Mouse (Mus musculus): ENCODE measurements around the gene Slc34a3. TPM values are rescaled to one million over a fixed set of nuclear protein-coding genes. Genes with fewer than 3 reads are reported as not detected.
"Not testable (repeated sequence)": the region's sequence is repeated elsewhere in the genome, so short reads cannot be mapped to it uniquely, and the experiment has no call there.

Slc34a3 gene
- polyA plus RNA-seq, 1 experiment from 2014 or later = not detected

DNA sequence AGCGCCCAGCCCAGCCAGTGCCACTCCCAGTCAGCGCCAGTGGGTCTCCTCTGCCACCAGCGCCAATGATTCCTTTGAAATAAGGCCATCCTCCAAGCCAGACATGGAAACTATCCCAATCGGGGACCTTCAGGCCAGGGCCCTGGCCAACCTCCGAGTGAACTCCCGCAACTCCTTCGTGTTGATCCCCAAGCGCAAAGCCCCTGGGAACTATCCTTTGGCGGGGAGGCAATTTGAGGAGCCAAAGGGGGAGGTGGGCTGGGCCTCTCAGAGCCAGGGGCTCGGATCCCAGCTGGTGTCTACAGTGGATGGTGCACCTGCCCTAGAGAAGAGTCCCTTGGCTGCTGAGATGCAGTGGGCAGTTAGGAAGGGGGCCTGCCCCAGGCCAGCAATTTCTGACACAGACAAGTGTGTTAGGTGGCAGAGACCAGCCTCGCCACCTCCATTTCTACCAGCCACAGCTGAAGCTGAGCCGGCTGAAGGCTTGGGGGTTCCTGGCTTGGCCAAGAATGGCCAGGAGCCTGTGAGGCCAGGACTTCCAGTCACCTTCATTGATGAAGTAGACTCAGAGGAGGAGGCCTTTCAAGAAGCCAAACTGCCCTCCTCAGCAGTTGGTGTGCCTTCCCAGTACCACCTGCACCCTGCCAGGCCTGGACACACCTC, 29.6 kb upstream of the Slc34a3 start:
- no peaks in the 10 kb centered on the region for H3K9me3 ChIP-seq
- peaks cover 60% of the 10 kb centered on the region for H3K4me1 ChIP-seq (replicated peaks)

DNA sequence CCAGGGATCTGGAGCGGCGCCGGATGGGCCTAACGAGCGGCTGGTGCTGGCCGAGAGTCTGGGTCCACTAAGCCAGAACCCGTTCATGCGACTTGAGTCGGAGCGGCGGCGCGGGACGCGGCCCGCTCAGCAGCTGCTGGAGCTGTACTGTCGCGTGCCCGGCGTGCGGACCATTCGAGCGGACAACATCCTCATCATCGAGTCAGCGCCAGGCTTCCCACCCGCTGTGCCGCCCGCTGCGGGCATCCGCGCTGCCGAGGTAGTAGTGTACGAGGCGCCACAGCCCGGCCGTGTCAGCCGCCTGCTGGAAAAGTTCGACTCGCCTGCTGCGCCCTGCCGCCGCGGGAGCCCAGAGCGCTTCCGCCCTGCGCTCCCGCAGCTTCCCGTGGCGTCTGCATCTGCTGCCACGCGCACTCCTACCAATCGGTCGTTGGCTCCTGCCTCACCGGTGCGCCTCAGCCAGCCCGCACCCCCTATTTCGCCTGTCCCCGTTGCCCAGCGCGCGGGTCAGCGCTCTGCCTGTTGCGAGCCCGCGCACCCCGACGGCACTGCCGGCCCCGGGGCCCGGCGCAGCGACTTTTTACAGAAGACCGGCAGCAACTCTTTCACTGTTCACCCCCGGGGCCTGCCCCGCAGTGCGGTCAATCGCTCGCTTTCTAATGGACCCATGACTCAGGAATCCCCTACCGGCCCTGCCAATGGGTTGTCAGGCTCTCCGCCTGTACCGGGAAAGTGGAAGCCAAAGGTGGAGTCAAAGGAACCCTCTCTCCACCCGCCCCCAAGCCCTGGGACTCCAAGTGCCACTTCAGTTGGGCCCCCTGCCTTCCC, 28.8 kb upstream of the Slc34a3 start:
- Histone ChIP-seq H3K9me3 (no peaks in the 10 kb centered on the region), H3K27ac (peak overlapping the region; percentile 74), H3K36me3 (peaks cover 4% of the 10 kb centered on the region), H3K4me3 (peak overlapping the region; percentile 73), H3K27me3 (ENCODE audit: insufficient read depth, poor library complexity, severe bottlenecking) (peaks cover 26% of the 10 kb centered on the region), H3K4me1 (replicated peaks) (peaks cover 60% of the 10 kb centered on the region)
- WGBS = under 1% methylated on average over 82 of the region's 82 CpGs
- DNase-seq (ENCODE audit: low spot score) = peak; percentile 36

More for the DNA sequence above, 29.6 kb upstream of the Slc34a3 start:
- DNase-seq (ENCODE audit: low spot score) = no peak
- Histone ChIP-seq H3K27ac (0 out of 2 replicates have a peak overlapping the region, but pooled peaks have one; percentile 74), H3K36me3 (peaks cover 11% of the 10 kb centered on the region), H3K4me3 (peak overlapping the region; percentile 73), H3K27me3 (ENCODE audit: insufficient read depth, poor library complexity, severe bottlenecking) (peaks cover 26% of the 10 kb centered on the region)
- 22% methylated on average over 12 of the region's 12 CpGs for WGBS

GRCm38 (mm10) chr2:25262291-25262767, 28.2 kb upstream of the Slc34a3 start, which contains the start of gene Tprn:
Tprn (plus strand) TSS chr2:25262618.
- peak within 1 kb of the TSS; percentile 73 for H3K4me3 ChIP-seq
- H3K27ac ChIP-seq = peak within 1 kb of the TSS; percentile 84
- H3K36me3 ChIP-seq = no peaks in the 10 kb centered on the region
- DNase-seq (ENCODE audit: low spot score) = peak; percentile 91
- H3K9me3 ChIP-seq = no peaks in the 10 kb centered on the region
- peaks cover 57% of the 10 kb centered on the region for H3K4me1 ChIP-seq (replicated peaks)
- peaks cover 26% of the 10 kb centered on the region for H3K27me3 ChIP-seq (ENCODE audit: insufficient read depth, poor library complexity, severe bottlenecking)
- under 1% methylated on average over 39 of the region's 39 CpGs for WGBS

DNA sequence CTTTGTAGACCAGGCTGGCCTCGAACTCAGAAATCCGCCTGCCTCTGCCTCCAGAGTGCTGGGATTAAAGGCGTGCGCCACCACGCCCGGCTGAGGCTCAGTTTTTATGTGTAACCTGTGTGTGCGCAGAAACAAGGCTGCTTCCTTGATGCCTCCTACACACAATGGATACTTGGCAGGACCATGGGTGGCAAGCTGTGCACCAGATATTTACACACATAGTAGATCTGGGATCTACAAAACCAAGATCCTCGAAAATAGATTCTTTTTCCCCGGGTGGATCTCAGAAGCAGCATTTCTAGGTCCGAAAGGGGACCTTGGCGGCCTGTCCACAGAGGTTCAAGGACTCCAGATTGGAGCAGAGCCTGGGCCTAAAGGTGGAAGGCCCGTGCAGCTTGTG, 27.7 kb upstream of the Slc34a3 start:
- WGBS = 50% methylated on average over 12 of the region's 12 CpGs
- DNase-seq (ENCODE audit: low spot score) = no peak
- Histone ChIP-seq H3K27ac (peak overlapping the region; percentile 84), H3K4me1 (replicated peaks) (peaks cover 52% of the 10 kb centered on the region), H3K36me3 (no peaks in the 10 kb centered on the region), H3K27me3 (ENCODE audit: insufficient read depth, poor library complexity, severe bottlenecking) (peaks cover 26% of the 10 kb centered on the region), H3K9me3 (no peaks in the 10 kb centered on the region), H3K4me3 (peak overlapping the region; percentile 73)

- Histone ChIP-seq H3K4me1 (replicated peaks) (peaks cover 43% of the 10 kb centered on the region), H3K27ac (no peak overlapping the region), H3K9me3 (no peaks in the 10 kb centered on the region), H3K36me3 (no peaks in the 10 kb centered on the region), H3K27me3 (ENCODE audit: insufficient read depth, poor library complexity, severe bottlenecking) (peaks cover 10% of the 10 kb centered on the region), H3K4me3 (no peak overlapping the region; the same call in 1 of the 2 replicates)
- WGBS = 56% methylated on average over 2 of the region's 2 CpGs
- no peak for DNase-seq (ENCODE audit: low spot score)
Measured at GRCm38 (mm10) chr2:25258887-25259286, 24.7 kb upstream of the Slc34a3 start.

DNA sequence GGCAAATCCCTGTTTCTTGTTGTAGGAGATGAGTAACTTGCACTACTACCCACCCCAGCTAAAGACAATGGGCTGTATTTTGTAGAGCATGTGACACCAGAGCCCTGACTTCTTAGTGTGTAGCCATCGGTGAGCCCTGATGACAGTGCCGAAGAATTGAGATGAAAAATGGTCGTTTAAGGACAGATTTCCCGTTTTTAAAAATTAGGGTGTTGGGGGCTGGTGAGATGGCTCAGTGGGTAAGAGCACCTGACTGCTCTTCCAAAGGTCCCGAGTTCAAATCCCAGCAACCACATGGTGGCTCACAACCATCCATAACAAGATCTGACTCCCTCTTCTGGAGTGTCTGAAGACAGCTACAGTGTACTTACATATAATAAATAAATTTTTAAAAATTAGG, 23.1 kb upstream of the Slc34a3 start:
- not testable (repeated sequence) for H3K9me3 ChIP-seq; H3K27ac ChIP-seq; DNase-seq (ENCODE audit: low spot score); H3K4me3 ChIP-seq; H3K27me3 ChIP-seq (ENCODE audit: insufficient read depth, poor library complexity, severe bottlenecking)
- WGBS = 92% methylated on average over 5 of the region's 5 CpGs
- Histone ChIP-seq H3K4me1 (replicated peaks) (peaks cover 27% of the 10 kb centered on the region), H3K36me3 (peaks cover 15% of the 10 kb centered on the region)

DNA sequence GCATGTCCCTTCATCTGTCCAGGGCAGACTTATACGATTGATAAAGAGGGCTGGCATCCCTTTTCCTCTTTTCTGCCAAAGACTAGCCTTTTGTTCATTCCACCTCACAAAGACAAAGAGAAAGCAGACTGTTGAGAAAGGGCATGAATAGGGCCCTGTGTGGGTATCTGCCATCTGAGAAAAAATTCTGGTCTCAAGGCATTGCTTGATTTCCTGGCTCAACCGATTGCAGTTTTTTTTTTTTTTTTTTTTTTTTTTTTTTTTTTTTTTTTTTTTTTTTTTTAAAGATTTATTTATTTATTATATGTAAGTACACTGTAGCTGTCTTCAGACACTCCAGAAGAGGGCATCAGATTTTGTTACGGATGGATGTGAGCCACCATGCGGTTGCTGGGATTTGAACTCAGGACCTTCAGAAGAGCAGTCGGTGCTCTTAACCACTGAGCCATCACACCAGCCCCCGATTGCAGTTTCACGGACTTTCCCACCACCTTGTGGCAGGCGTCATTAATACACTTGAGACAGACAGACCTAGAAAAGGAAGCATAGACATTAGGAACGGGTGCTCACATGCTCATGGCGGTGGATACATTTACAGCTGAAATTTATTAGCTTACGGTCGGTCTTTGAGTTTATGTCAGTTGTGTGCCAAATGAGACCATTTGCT, 22.4 kb upstream of the Slc34a3 start:
- WGBS = 61% methylated on average over 12 of the region's 12 CpGs
- H3K9me3 ChIP-seq; H3K27ac ChIP-seq; H3K27me3 ChIP-seq (ENCODE audit: insufficient read depth, poor library complexity, severe bottlenecking): not testable (repeated sequence)
- Histone ChIP-seq H3K36me3 (peaks cover 21% of the 10 kb centered on the region), H3K4me3 (peak overlapping the region; percentile 91), H3K4me1 (replicated peaks) (peaks cover 20% of the 10 kb centered on the region)
- DNase-seq (ENCODE audit: low spot score) = peak; percentile 18

- no peaks in the 10 kb centered on the region for H3K27me3 ChIP-seq (ENCODE audit: insufficient read depth, poor library complexity, severe bottlenecking)
- peaks cover 19% of the 10 kb centered on the region for H3K4me1 ChIP-seq (replicated peaks)
- peak within 1 kb of the TSS; percentile 94 for H3K27ac ChIP-seq
- no peaks in the 10 kb centered on the region for H3K9me3 ChIP-seq
- peak within 1 kb of the TSS; percentile 91 for H3K4me3 ChIP-seq
- under 1% methylated on average over 39 of the region's 39 CpGs for WGBS
- H3K36me3 ChIP-seq = peaks cover 34% of the 10 kb centered on the region
- peak; percentile 95 for DNase-seq (ENCODE audit: low spot score)
Measured at GRCm38 (mm10) chr2:25255284-25255779, 21.2 kb upstream of the Slc34a3 start, which contains the start of gene Tmem203. Tmem203 (plus strand) TSS chr2:25255439.

DNA sequence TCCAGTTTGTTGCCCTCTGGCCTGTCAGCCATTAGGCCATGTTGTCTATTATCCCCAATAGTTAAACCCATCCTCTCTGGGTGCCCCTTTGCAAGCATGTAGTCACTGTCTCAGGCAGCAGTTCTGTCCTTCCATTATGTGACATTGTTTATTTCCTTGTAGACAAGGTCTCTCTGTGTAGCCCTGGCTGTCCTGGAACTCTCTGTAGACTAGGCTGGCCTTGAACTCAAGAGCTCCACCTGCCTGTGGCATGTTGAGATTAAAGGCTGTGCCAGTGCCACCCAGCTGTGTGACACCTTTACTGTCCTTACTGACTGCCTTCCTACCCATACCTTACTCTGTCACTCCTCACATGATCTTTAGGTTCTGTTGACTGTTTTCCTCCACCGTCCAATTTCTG, 18.2 kb upstream of the Slc34a3 start:
- H3K27me3 ChIP-seq (ENCODE audit: insufficient read depth, poor library complexity, severe bottlenecking) = no peaks in the 10 kb centered on the region
- H3K4me1 ChIP-seq (replicated peaks) = peaks cover 19% of the 10 kb centered on the region
- DNase-seq (ENCODE audit: low spot score) = no peak
- 87% methylated on average over 1 of the region's 1 CpGs for WGBS
- peaks cover 64% of the 10 kb centered on the region for H3K36me3 ChIP-seq
- H3K4me3 ChIP-seq = no peak overlapping the region
- H3K27ac ChIP-seq = no peak overlapping the region
- no peaks in the 10 kb centered on the region for H3K9me3 ChIP-seq

DNA sequence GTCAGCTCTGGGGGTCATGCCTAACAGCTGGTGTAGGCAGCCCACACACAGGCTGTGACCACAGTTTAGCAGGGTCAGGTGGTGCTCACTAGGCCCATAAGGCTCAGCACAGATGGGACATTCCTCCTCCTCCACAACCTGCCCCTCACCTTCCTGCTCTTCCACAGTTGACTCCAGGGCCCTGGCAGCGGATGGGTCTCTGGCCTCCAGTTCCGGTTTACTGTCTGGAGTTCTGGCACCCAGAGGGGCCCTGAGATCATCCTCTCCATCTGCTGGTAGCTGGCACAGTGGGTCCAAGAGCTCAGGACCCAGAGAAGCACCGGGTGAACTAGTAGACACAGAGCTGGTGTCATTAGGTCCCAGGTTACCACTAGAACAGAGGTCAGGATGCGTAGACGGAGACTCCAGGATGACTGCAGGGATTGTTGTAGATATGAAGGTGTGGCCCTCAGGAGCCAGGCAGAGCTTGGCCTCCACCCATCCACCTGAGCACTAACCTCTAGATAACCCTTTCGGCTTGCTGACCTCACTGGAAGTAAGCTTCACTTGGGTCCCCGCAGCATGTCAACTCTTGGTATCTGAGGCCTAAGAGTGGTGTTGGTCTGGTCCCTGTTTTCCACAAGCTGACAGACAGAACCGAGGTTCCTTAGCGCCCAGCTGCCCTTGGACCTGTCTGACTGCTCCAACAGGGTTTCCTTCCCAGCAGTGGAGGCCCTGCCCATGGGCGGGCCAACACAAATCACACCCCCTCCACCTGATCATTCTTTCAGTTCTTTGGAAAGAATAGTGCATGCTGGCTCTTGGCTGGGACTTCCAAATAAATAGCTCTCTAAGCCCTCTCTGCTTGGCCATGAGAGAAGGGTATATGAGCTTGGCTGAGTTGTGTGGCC, 12.3 kb upstream of the Slc34a3 start, which contains the start of gene AL732309.1:
TSS of gene AL732309.1 (minus strand) at position 681 of the 890 bp plus-strand sequence.
- Histone ChIP-seq H3K4me1 (replicated peaks) (peaks cover 26% of the 10 kb centered on the region), H3K27me3 (ENCODE audit: insufficient read depth, poor library complexity, severe bottlenecking) (peaks cover 29% of the 10 kb centered on the region), H3K36me3 (peaks cover 76% of the 10 kb centered on the region), H3K9me3 (no peaks in the 10 kb centered on the region), H3K27ac (no peak within 1 kb of the TSS), H3K4me3 (no peak within 1 kb of the TSS)
- no peak for DNase-seq (ENCODE audit: low spot score)
- WGBS = 88% methylated on average over 10 of the region's 10 CpGs

DNA sequence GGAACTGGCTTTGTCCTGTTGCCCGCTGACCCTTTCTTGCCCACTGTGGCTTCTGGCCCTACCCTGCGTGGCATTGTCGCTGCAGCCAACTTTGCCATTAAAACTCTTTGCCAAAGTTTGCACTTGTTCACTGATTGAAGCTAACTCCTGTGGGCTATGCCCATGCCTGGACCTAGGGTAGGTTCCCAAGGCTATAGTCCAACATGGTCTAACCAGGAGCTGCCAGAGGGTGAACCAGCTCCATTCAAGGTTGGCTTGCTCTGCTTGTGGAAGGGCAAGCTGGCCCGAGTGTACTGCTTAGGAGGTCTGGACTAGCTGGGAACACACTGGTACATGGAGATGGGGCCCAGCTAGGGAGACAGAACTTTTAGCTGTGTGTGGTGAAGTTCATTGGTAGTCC, 10.0 kb upstream of the Slc34a3 start:
- WGBS = 91% methylated on average over 4 of the region's 4 CpGs

More for the DNA sequence above, 10.0 kb upstream of the Slc34a3 start:
- Histone ChIP-seq H3K4me3 (no peak overlapping the region), H3K27ac (no peak overlapping the region), H3K36me3 (peaks cover 53% of the 10 kb centered on the region), H3K27me3 (ENCODE audit: insufficient read depth, poor library complexity, severe bottlenecking) (peaks cover 41% of the 10 kb centered on the region), H3K4me1 (replicated peaks) (peaks cover 41% of the 10 kb centered on the region), H3K9me3 (no peaks in the 10 kb centered on the region)
- DNase-seq (ENCODE audit: low spot score) = no peak
